In the genomic region with DNA sequence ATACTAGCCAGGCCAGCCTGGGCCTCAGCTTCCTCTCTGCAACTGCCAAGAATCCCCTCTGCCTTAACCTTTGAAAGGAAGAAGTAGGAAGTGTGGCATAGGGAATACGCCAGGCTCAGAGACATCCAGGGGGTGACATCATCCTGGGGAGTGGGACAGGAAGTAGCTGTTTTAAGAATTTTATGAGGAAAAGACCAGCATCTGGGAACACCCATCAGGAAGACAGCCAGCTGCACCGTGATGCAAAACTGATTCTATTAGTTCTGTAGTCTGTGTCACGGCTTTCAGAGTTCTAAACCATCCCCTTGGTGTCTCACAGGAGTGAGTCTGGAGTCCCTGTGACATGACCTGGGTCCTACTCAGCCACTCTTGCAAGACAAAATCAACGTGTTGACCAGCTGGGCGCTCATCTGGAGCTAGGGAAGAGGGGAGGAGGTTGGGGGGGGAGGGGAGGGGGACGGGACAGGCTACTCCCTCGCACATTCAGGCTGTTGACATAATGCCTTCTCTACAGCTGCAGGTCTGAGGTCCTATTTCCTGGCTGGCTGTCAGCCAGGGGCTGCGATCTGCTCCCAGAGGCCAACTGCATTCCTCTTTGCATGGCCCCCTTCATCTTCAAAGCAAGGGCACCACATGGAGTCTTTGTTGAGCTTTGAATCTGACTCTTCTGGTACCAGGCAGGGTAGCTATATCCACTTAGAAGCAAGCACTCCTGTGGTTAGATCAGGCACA, we compare ENCODE assay signal across 8 mouse cellular contexts. TPM values are rescaled to one million over a fixed set of nuclear protein-coding genes. Genes with fewer than 3 reads are reported as not detected.
A peak's percentile ranks its signal among the peaks of the same experiment; 100 is the strongest.
DNase-seq lines count a peak whose midpoint lies in the region; ATAC-seq and TF ChIP-seq lines count a peak whose summit lies in the region.

No protein-coding gene starts in this region.

- no peaks in the 10 kb centered on the region for H3K9me3 ChIP-seq in liver, embryonic 13.5 days (replicated peaks)

- H3K36me3 ChIP-seq in liver, embryonic 13.5 days = no peaks in the 10 kb centered on the region
- no peaks in the 10 kb centered on the region for H3K36me3 ChIP-seq in thymus, adult 2 months (ENCODE audit: control insufficient read depth, insufficient read depth, low read length)

- ATAC-seq in liver, embryonic 13.5 days (ENCODE audit: low read depth) = peak; percentile 36; the same call in 1 of the 2 replicates

- no peak overlapping the region for H3K9ac ChIP-seq in liver, embryonic 13.5 days

- peak; percentile 95 for DNase-seq in heart, adult 11 months
- DNase-seq in heart, postnatal 36 days = no peak
- peak; percentile 62 for DNase-seq in embryo, embryonic 10 days (ENCODE audit: low spot score)
- DNase-seq in heart, postnatal 14 days = peak; percentile 43 to 62
- no peak for DNase-seq in liver, embryonic 13.5 days
- no peak for DNase-seq in left cerebral cortex, postnatal 14 days (ENCODE audit: low spot score in 2 of 2)
- no peak for DNase-seq in thymus, adult 2 months
- no peak for DNase-seq in right cerebral cortex, postnatal 25 days

- no peak overlapping the region for H3K4me3 ChIP-seq in liver, embryonic 13.5 days (replicated peaks)
- no peak overlapping the region for H3K4me3 ChIP-seq in thymus, adult 2 months (ENCODE audit: control insufficient read depth, insufficient read depth, low read length)

- TF ChIP-seq POLR2A in thymus, adult 2 months (IDR thresholded peaks at IDR 0.05; ENCODE audit: control insufficient read depth, extremely low read depth, insufficient read depth, low read length, poor library complexity) = no peak

- 21% methylated on average over 8 of the region's 8 CpGs for WGBS in liver, embryonic 13.5 days (ENCODE audit: insufficient replicate concordance)
- WGBS in thymus, adult 2 months = 44% methylated on average over 8 of the region's 8 CpGs

- no peak overlapping the region for H3K27ac ChIP-seq in liver, embryonic 13.5 days
- H3K27ac ChIP-seq in thymus, adult 2 months (ENCODE audit: control insufficient read depth, insufficient read depth, low read length) = no peak overlapping the region

- intact Hi-C loops in heart, postnatal 36 days (cut with DNase I) = no loop called here
- intact Hi-C loops in heart, postnatal 14 days (cut with DNase I) = no loop called here
- intact Hi-C loops in left cerebral cortex, postnatal 14 days (cut with DNase I) = no loop called here

- H3K4me1 ChIP-seq in liver, embryonic 13.5 days (replicated peaks) = peaks cover 17% of the 10 kb centered on the region
- peaks cover 14% of the 10 kb centered on the region for H3K4me1 ChIP-seq in thymus, adult 2 months (replicated peaks; ENCODE audit: control insufficient read depth, insufficient read depth, low read length)

- no peak overlapping the region for H3K4me2 ChIP-seq in liver, embryonic 13.5 days

- no peaks in the 10 kb centered on the region for H3K27me3 ChIP-seq in liver, embryonic 13.5 days
- H3K27me3 ChIP-seq in thymus, adult 2 months (ENCODE audit: control insufficient read depth, insufficient read depth, low read length) = no peaks in the 10 kb centered on the region

- no peak for TF ChIP-seq CTCF in thymus, adult 2 months (IDR thresholded peaks at IDR 0.05; ENCODE audit: borderline replicate concordance, control insufficient read depth, extremely low read depth, insufficient read depth, low read length, poor library complexity)

RNA-seq across cellular contexts. Expression of gene Ccdc42, which starts 15.5 kb away (rescaled TPM):
- not detected for total RNA-seq in heart, postnatal 36 days (2021)
- total RNA-seq in heart, postnatal 14 days (2021) = not detected
- polyA plus RNA-seq in liver, embryonic 13.5 days (2015; fragmentation: Nextera tagmentation; extraction: Ambion mirVana) = 0.09 TPM in 1 of 2 replicates, not detected in the other
- total RNA-seq in left cerebral cortex, postnatal 14 days (2021) = under 1 TPM; 0.95 to 0.99 TPM
- polyA plus RNA-seq in thymus, adult 2 months (2012; rRNA removed) = not detected in 2 replicates

RNA-seq across cellular contexts. Expression of gene Mfsd6l, which starts 46.4 kb away (rescaled TPM):
- total RNA-seq in heart, postnatal 36 days (2021) = not detected
- total RNA-seq in heart, postnatal 14 days (2021) = under 1 TPM; 0.24 to 0.43 TPM
- polyA plus RNA-seq in liver, embryonic 13.5 days (2015; fragmentation: Nextera tagmentation; extraction: Ambion mirVana) = not detected in 2 replicates
- total RNA-seq in left cerebral cortex, postnatal 14 days (2021) = not detected
- polyA plus RNA-seq in thymus, adult 2 months (2012; rRNA removed) = 0.24 and 0.65 TPM in 2 replicates

Comparison
In these comparisons a context has a peak if more than half of its experiments do, and no peak if none do; other contexts are left out.
1. DNase-seq: peak in heart, adult 11 months (single experiment), embryo, embryonic 10 days (single experiment) and heart, postnatal 14 days (2 of 2); none in heart, postnatal 36 days (0 of 2), liver, embryonic 13.5 days (single experiment), left cerebral cortex, postnatal 14 days (0 of 2), thymus, adult 2 months (single experiment) and right cerebral cortex, postnatal 25 days (single experiment).